Mouse (Mus musculus) liver, embryonic 16.5 days (tissue): ENCODE measurements around the gene Pnpla6. TPM values are rescaled to one million over a fixed set of nuclear protein-coding genes. Genes with fewer than 3 reads are reported as not detected.
A peak's percentile ranks its signal among the peaks of the same experiment; 100 is the strongest.

Source experiments
- ATAC-seq: fragments of 200-750 bp; cut with Nextera tagmentation; 2 replicates; pipeline ENCODE4 v1.8.0; 2017; ENCODE audit warnings: low read depth, mild to moderate bottlenecking, moderate number of reproducible peaks, moderate library complexity
- H3K27ac ChIP-seq: fragments of 300-500 bp; sonication (generic); 2 replicates; pipeline ENCODE4 v1.5.1; 2014; ENCODE audit warnings: mild to moderate bottlenecking, low read length
- H3K27me3 ChIP-seq: fragments of 300-500 bp; sonication (generic); 2 replicates; pipeline ENCODE4 v1.6.1; 2014; ENCODE audit warnings: low read depth, low read length, mixed read lengths; ENCODE audit not compliant: control insufficient read depth, insufficient read depth
- H3K36me3 ChIP-seq: fragments of 300-500 bp; sonication (generic); 2 replicates; pipeline ENCODE4 v1.6.1; 2014; ENCODE audit warnings: mild to moderate bottlenecking; ENCODE audit not compliant: control insufficient read depth, insufficient read depth
- H3K4me1 ChIP-seq: fragments of 300-500 bp; sonication (generic); 2 replicates; pipeline ENCODE4 v1.6.1; 2014; ENCODE audit warnings: low read depth, low read length, mixed read lengths; ENCODE audit not compliant: control insufficient read depth
- H3K4me2 ChIP-seq: fragments of 300-500 bp; sonication (generic); 2 replicates; pipeline ENCODE4 v1.6.1; 2014; ENCODE audit warnings: low read depth, low read length, mixed read lengths
- H3K4me3 ChIP-seq: fragments of 300-500 bp; sonication (generic); 2 replicates; pipeline ENCODE4 v1.5.1; 2014; ENCODE audit warnings: low read depth, mild to moderate bottlenecking, low read length
- H3K9ac ChIP-seq: fragments of 300-500 bp; sonication (generic); 2 replicates; pipeline ENCODE4 v1.6.1; 2014; ENCODE audit warnings: low read depth, low read length
- H3K9me3 ChIP-seq: fragments of 300-500 bp; sonication (generic); replicated peaks from 2 replicates; pipeline ENCODE4 v1.6.1; 2016; ENCODE audit warnings: low read length; ENCODE audit not compliant: control insufficient read depth
- WGBS: fragments of 180-500 bp; shearing (Covaris S2); extraction: QIAGEN DNeasy Blood & Tissue Kit; methylation state at CpG from one replicate; pipeline ENCODE4 v1.1.7; 2014; ENCODE audit not compliant: insufficient replicate concordance; 5-methylcytosine and 5-hydroxymethylcytosine counted together
- polyA plus RNA-seq: library from polyadenylated mRNA; unstranded; fragments of >200 nt; fragmentation: Nextera tagmentation; extraction: Ambion mirVana; gene quantifications from 2 replicates; pipeline ENCODE4 v1.2.1, GENCODE M21; 2015

Pnpla6 gene
- polyA plus RNA-seq, 1 experiment from 2014 or later, result 10.9 TPM

- peak overlapping the region; percentile 97 for H3K27ac ChIP-seq
- ATAC-seq, result peak; percentile 99
- H3K36me3 ChIP-seq, result peaks cover 12% of the 10 kb centered on the region
- H3K27me3 ChIP-seq, result no peaks in the 10 kb centered on the region
- peaks cover 45% of the 10 kb centered on the region for H3K4me1 ChIP-seq
- no peaks in the 10 kb centered on the region for H3K9me3 ChIP-seq
- peak overlapping the region; percentile 34 for H3K4me3 ChIP-seq
- peak overlapping the region; percentile 66 for H3K4me2 ChIP-seq
- 46% methylated on average over 13 of the region's 13 CpGs for WGBS
- peak overlapping the region; percentile 52 for H3K9ac ChIP-seq
Measured at GRCm38 (mm10) chr8:3522007-3522697, 7.0 kb downstream of the Pnpla6 start.

- Histone ChIP-seq H3K4me3 (no peak overlapping the region), H3K27ac (no peak overlapping the region), H3K9me3 (no peaks in the 10 kb centered on the region), H3K4me2 (no peak overlapping the region), H3K36me3 (peaks cover 9% of the 10 kb centered on the region), H3K27me3 (no peaks in the 10 kb centered on the region), H3K9ac (no peak overlapping the region), H3K4me1 (peaks cover 3% of the 10 kb centered on the region)
- 70% methylated on average over 5 of the region's 5 CpGs for WGBS
- no peak for ATAC-seq
Measured at GRCm38 (mm10) chr8:3530816-3531215, 15.6 kb downstream of the Pnpla6 start.

- H3K4me3 ChIP-seq, result no peak overlapping the region
- 87% methylated on average over 18 of the region's 18 CpGs for WGBS
- ATAC-seq, result no peak
Measured at GRCm38 (mm10) chr8:3531936-3532335, 16.8 kb downstream of the Pnpla6 start.

GRCm38 (mm10) chr8:3536053-3536841 lies 21.1 kb downstream of the Pnpla6 start:
- Histone ChIP-seq H3K9ac (no peak overlapping the region), H3K9me3 (no peaks in the 10 kb centered on the region), H3K4me2 (peak overlapping the region; percentile 17; the same call in 1 of the 2 replicates), H3K27ac (0 out of 2 replicates have a peak overlapping the region, but pooled peaks have one; percentile 29), H3K4me1 (peaks cover 12% of the 10 kb centered on the region), H3K27me3 (no peaks in the 10 kb centered on the region), H3K36me3 (peaks cover 14% of the 10 kb centered on the region), H3K4me3 (no peak overlapping the region)
- 55% methylated on average over 15 of the region's 15 CpGs for WGBS
- ATAC-seq, result peak; percentile 81

More at GRCm38 (mm10) chr8:3531936-3532335, 16.8 kb downstream of the Pnpla6 start:
- Histone ChIP-seq H3K9me3 (no peaks in the 10 kb centered on the region), H3K27ac (no peak overlapping the region), H3K27me3 (no peaks in the 10 kb centered on the region), H3K36me3 (peaks cover 11% of the 10 kb centered on the region), H3K4me1 (peaks cover 12% of the 10 kb centered on the region), H3K4me2 (no peak overlapping the region), H3K9ac (no peak overlapping the region)

GRCm38 (mm10) chr8:3536940-3537339 lies 21.8 kb downstream of the Pnpla6 start:
- H3K4me2 ChIP-seq, result no peak overlapping the region
- H3K4me3 ChIP-seq, result no peak overlapping the region
- H3K4me1 ChIP-seq, result peaks cover 12% of the 10 kb centered on the region
- WGBS, result 89% methylated on average over 9 of the region's 9 CpGs
- H3K9me3 ChIP-seq, result no peaks in the 10 kb centered on the region
- no peak overlapping the region for H3K27ac ChIP-seq
- no peak overlapping the region for H3K9ac ChIP-seq
- no peaks in the 10 kb centered on the region for H3K27me3 ChIP-seq
- peaks cover 8% of the 10 kb centered on the region for H3K36me3 ChIP-seq
- ATAC-seq, result no peak

- ATAC-seq, result no peak
- H3K9me3 ChIP-seq, result no peaks in the 10 kb centered on the region
- no peak overlapping the region for H3K9ac ChIP-seq
- peaks cover 12% of the 10 kb centered on the region for H3K4me1 ChIP-seq
- H3K27ac ChIP-seq, result no peak overlapping the region
- no peak overlapping the region for H3K4me3 ChIP-seq
- no peaks in the 10 kb centered on the region for H3K27me3 ChIP-seq
- H3K36me3 ChIP-seq, result peaks cover 8% of the 10 kb centered on the region; the same call in 1 of the 2 replicates
- 91% methylated on average over 26 of the region's 26 CpGs for WGBS
- H3K4me2 ChIP-seq, result no peak overlapping the region
Measured at GRCm38 (mm10) chr8:3537666-3538065, 22.5 kb downstream of the Pnpla6 start.

- peaks cover 17% of the 10 kb centered on the region for H3K36me3 ChIP-seq
Measured at GRCm38 (mm10) chr8:3539146-3539545, 24.0 kb downstream of the Pnpla6 start.

GRCm38 (mm10) chr8:3540076-3540475 lies 24.9 kb downstream of the Pnpla6 start:
- Histone ChIP-seq H3K9ac (no peak overlapping the region), H3K4me2 (no peak overlapping the region), H3K27me3 (no peaks in the 10 kb centered on the region), H3K4me1 (peaks cover 12% of the 10 kb centered on the region), H3K9me3 (no peaks in the 10 kb centered on the region), H3K27ac (no peak overlapping the region), H3K4me3 (no peak overlapping the region), H3K36me3 (peaks cover 17% of the 10 kb centered on the region)
- ATAC-seq, result no peak
- WGBS, result 77% methylated on average over 4 of the region's 4 CpGs

More at GRCm38 (mm10) chr8:3539146-3539545, 24.0 kb downstream of the Pnpla6 start:
- Histone ChIP-seq H3K4me3 (no peak overlapping the region), H3K4me1 (peaks cover 12% of the 10 kb centered on the region), H3K9ac (no peak overlapping the region), H3K9me3 (no peaks in the 10 kb centered on the region), H3K4me2 (no peak overlapping the region), H3K27me3 (no peaks in the 10 kb centered on the region), H3K27ac (no peak overlapping the region)
- WGBS, result 70% methylated on average over 7 of the region's 7 CpGs
- no peak for ATAC-seq

- no peak for ATAC-seq
- H3K4me3 ChIP-seq, result no peak overlapping the region
- H3K9me3 ChIP-seq, result no peaks in the 10 kb centered on the region
- H3K27me3 ChIP-seq, result no peaks in the 10 kb centered on the region
- no peak overlapping the region for H3K27ac ChIP-seq
- H3K4me1 ChIP-seq, result no peaks in the 10 kb centered on the region
- no peak overlapping the region for H3K9ac ChIP-seq
- H3K36me3 ChIP-seq, result peaks cover 10% of the 10 kb centered on the region
- no peak overlapping the region for H3K4me2 ChIP-seq
- WGBS, result 79% methylated on average over 2 of the region's 2 CpGs
Measured at GRCm38 (mm10) chr8:3546511-3546910, 31.3 kb downstream of the Pnpla6 start.
